Mouse (Mus musculus) midbrain, postnatal 0 days (tissue): ENCODE data around the gene Gm20509. TPM values are rescaled to one million over a fixed set of nuclear protein-coding genes. Genes with fewer than 3 reads are reported as not detected.

Experiments used
- ATAC-seq: fragments of 200-750 bp; cut with Nextera tagmentation; 2 replicates; pipeline ENCODE4 v1.8.0; 2017; ENCODE audit warnings: moderate number of reproducible peaks, mild to moderate bottlenecking, moderate TSS enrichment, moderate library complexity; ENCODE audit not compliant: low FRiP score
- DNase-seq: peaks from one replicate; pipeline ENCODE4 v3.0.0-alpha.2; 2015; ENCODE audit warnings: low spot score
- H3K27ac ChIP-seq: fragments of 300-500 bp; sonication (generic); 2 replicates; pipeline ENCODE4 v1.5.1; 2014; ENCODE audit warnings: low read depth, mild to moderate bottlenecking, low read length, mixed read lengths
- H3K27me3 ChIP-seq: fragments of 300-500 bp; sonication (generic); 2 replicates; pipeline ENCODE4 v1.6.1; 2014; ENCODE audit warnings: low read length, control low read depth, mixed read lengths; ENCODE audit not compliant: insufficient read depth
- H3K36me3 ChIP-seq: fragments of 300-500 bp; sonication (generic); 2 replicates; pipeline ENCODE4 v1.6.1; 2014; ENCODE audit warnings: low read length, control low read depth, mixed read lengths; ENCODE audit not compliant: insufficient read depth
- H3K4me1 ChIP-seq: fragments of 300-500 bp; sonication (generic); 2 replicates; pipeline ENCODE4 v1.6.1; 2014; ENCODE audit warnings: mild to moderate bottlenecking, control low read depth, antibody characterized with exemption, low read length, mixed read lengths; ENCODE audit not compliant: insufficient read depth
- H3K4me2 ChIP-seq: fragments of 300-500 bp; sonication (generic); 2 replicates; pipeline ENCODE4 v1.6.1; 2014; ENCODE audit warnings: low read depth, mild to moderate bottlenecking, low read length, mixed read lengths; ENCODE audit not compliant: poor library complexity, severe bottlenecking
- H3K4me3 ChIP-seq: fragments of 300-500 bp; sonication (generic); 2 replicates; pipeline ENCODE4 v1.5.1; 2014; ENCODE audit warnings: low read depth, mild to moderate bottlenecking, low read length, moderate library complexity
- H3K9ac ChIP-seq: fragments of 300-500 bp; sonication (generic); replicated peaks from 2 replicates; pipeline ENCODE4 v1.6.1; 2014; ENCODE audit warnings: mild to moderate bottlenecking, low read length, moderate library complexity, mixed read lengths; ENCODE audit not compliant: poor library complexity, severe bottlenecking
- H3K9me3 ChIP-seq: fragments of 300-500 bp; sonication (generic); 2 replicates; pipeline ENCODE4 v1.6.1; 2016; ENCODE audit warnings: low read length, control low read depth
- CTCF ChIP-seq: IDR thresholded peaks from 2 replicates; pipeline ENCODE4 v1.5.1; 2016; ENCODE audit warnings: antibody characterized with exemption, mild to moderate bottlenecking
- WGBS: fragments of 180-500 bp; shearing (Covaris S2); extraction: QIAGEN DNeasy Blood & Tissue Kit; methylation state at CpG from one replicate; pipeline ENCODE4 v1.1.7; 2014; 5-methylcytosine and 5-hydroxymethylcytosine counted together
- polyA plus RNA-seq: library from polyadenylated mRNA; unstranded; fragments of >200 nt; fragmentation: Nextera tagmentation; extraction: Ambion mirVana; gene quantifications from 2 replicates; pipeline ENCODE4 v1.2.1, GENCODE M21; 2015
- total RNA-seq: library from RNA; depleted of rRNA; stranded (reverse); fragments of >200 nt; gene quantifications from 2 replicates; pipeline ENCODE4 v1.2.3, GENCODE M21; 2014

Gene Gm20509
- total and polyA plus RNA-seq, 2 experiments from 2014 or later = 0.22 TPM; not detected in 1

DNA sequence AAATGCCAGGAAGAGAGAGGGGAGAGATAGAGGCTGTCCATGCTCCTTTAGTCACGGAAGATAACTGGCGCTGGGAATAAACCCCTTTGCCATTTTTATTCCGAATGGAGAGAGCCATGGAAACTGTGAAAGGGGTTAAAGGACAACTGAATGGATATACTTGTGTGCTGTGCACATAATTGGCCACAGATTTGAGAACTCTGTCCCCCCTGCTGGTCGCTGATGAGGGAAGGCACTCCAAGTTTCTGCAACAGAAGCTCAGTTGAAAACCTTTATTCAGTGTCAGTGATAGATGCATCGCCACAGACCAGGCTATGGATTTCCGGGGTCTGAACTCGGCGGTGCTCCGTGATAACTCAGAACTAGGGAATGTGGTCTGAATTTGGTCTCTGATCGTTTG, 12.1 kb upstream of the Gm20509 start:
- 72% methylated on average over 10 of the region's 10 CpGs for WGBS
- H3K4me1 ChIP-seq = no peaks in the 10 kb centered on the region
- no peaks in the 10 kb centered on the region for H3K9me3 ChIP-seq
- ATAC-seq (no peak), DNase-seq (no peak)
- H3K4me2 ChIP-seq = no peak overlapping the region
- H3K27me3 ChIP-seq = no peaks in the 10 kb centered on the region
- no peak overlapping the region for H3K27ac ChIP-seq
- H3K9ac ChIP-seq = no peak overlapping the region
- H3K36me3 ChIP-seq = peaks cover 2% of the 10 kb centered on the region; the same call in 1 of the 2 replicates
- TF ChIP-seq CTCF = 0 out of 2 replicates have a peak, but pooled peaks have one; percentile 3
- no peak overlapping the region for H3K4me3 ChIP-seq

DNA sequence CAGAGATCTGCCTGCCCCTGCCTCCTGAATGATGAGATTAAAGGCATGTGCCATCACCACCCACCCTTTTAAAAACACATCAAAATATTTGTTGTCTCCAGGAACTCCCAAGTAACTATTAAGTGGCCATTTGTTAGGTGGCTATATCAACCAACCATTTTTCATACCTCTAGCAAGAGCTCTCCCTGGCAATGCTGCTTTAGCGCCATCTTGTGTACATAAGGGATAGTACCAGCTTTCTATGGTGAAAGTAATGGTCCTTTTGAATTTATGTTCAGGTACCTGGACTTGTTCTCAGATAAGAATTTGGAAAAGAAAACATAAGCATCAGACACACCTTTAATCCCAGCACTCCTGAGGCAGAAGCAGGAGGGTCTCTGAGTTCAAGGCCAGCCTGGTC, 10.5 kb upstream of the Gm20509 start:
- ATAC-seq (no peak), DNase-seq (peak; percentile 79)
- Histone ChIP-seq H3K4me1 (no peaks in the 10 kb centered on the region), H3K27me3 (no peaks in the 10 kb centered on the region), H3K4me3 (no peak overlapping the region), H3K9ac (no peak overlapping the region), H3K27ac (no peak overlapping the region), H3K4me2 (no peak overlapping the region), H3K36me3 (no peaks in the 10 kb centered on the region), H3K9me3 (no peaks in the 10 kb centered on the region)
- TF ChIP-seq CTCF = peak; percentile 97
- WGBS = 0% methylated on average over 1 of the region's 1 CpGs

DNA sequence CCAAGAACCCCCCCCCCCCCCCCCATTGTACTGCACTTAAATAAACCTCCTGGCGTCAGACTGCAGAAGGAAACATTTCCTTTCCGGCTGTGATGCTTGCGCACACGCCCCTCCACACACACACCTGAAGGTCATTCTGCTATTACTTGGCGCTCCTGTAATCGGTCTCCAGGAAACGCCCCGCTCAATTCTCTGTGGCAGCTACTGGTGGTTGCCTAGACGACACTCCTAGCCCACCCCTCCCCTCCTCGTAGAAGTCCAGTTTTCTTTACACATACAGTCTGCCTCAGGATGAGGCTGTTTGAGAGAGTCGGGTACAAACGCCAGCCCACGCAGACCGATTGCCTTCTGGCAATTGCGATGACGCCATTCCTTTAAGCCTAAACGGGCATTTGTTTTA, 7.7 kb upstream of the Gm20509 start:
- ATAC-seq = peak; percentile 81
- no peak overlapping the region for H3K27ac ChIP-seq
- 0 out of 2 replicates have a peak overlapping the region, but pooled peaks have one; percentile 13 for H3K9ac ChIP-seq
- peak overlapping the region; percentile 38 for H3K4me2 ChIP-seq
- H3K4me1 ChIP-seq = no peaks in the 10 kb centered on the region
- WGBS = 34% methylated on average over 17 of the region's 17 CpGs
- H3K9me3 ChIP-seq = no peaks in the 10 kb centered on the region
- H3K27me3 ChIP-seq = no peaks in the 10 kb centered on the region
- H3K4me3 ChIP-seq = no peak overlapping the region; the same call in 1 of the 2 replicates
- peak; percentile 81 for DNase-seq
- no peaks in the 10 kb centered on the region for H3K36me3 ChIP-seq
- no peak for TF ChIP-seq CTCF

DNA sequence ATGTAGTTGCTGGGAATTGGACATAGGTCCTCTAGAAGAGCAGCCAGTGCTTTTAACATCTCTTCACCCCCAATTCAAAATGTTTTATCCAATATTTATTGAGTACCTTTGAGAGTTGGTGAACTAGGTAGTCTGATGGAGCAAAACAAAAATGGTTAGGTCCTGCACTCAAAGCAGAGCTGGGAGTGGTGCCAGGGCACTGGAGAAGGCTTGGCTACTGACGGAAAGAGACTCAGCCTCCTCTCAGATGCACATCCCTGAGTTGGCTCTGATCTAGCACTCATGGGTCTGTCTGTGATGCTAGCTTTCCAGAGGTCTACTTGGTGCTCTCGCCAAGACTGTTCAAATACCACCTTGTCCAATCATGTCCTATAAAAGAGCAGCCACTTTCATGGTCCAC, 4.4 kb upstream of the Gm20509 start:
- H3K9ac ChIP-seq = no peak overlapping the region
- no peaks in the 10 kb centered on the region for H3K9me3 ChIP-seq
- DNase-seq (no peak), ATAC-seq (no peak)
- H3K27me3 ChIP-seq = peaks cover 10% of the 10 kb centered on the region; the same call in 1 of the 2 replicates
- no peak overlapping the region for H3K4me3 ChIP-seq
- TF ChIP-seq CTCF = no peak
- H3K36me3 ChIP-seq = no peaks in the 10 kb centered on the region
- H3K4me2 ChIP-seq = no peak overlapping the region
- 74% methylated on average over 2 of the region's 2 CpGs for WGBS
- no peaks in the 10 kb centered on the region for H3K4me1 ChIP-seq
- no peak overlapping the region for H3K27ac ChIP-seq

DNA sequence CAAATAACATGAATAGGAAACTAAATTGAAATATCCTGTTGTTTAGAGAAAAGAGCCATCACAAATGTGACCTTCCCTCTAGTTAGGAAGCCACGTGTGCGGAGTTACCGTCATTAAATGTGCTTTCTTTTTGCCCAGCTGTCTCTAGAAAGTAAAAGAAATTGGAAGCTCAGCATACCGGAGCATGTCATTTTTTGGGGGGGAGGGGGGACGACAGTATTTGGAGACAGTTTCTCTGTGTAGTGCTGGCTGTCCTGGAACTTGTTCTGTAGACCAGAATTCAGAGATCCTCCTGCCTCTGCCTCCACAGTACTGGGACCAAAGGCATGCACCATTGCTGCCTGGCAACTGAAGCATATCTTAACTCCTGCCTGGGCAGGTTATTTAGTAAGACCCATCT, 734 bp upstream of the Gm20509 start, which contains the start of gene Khdc3:
Gene Khdc3, plus strand, starts transcription at position 301 of the 400 bp plus-strand sequence.
- no peak for TF ChIP-seq CTCF
- 84% methylated on average over 5 of the region's 5 CpGs for WGBS
- 0 out of 2 replicates have a peak, but pooled peaks cover 4% of the 10 kb centered on the region for H3K4me1 ChIP-seq

DNA sequence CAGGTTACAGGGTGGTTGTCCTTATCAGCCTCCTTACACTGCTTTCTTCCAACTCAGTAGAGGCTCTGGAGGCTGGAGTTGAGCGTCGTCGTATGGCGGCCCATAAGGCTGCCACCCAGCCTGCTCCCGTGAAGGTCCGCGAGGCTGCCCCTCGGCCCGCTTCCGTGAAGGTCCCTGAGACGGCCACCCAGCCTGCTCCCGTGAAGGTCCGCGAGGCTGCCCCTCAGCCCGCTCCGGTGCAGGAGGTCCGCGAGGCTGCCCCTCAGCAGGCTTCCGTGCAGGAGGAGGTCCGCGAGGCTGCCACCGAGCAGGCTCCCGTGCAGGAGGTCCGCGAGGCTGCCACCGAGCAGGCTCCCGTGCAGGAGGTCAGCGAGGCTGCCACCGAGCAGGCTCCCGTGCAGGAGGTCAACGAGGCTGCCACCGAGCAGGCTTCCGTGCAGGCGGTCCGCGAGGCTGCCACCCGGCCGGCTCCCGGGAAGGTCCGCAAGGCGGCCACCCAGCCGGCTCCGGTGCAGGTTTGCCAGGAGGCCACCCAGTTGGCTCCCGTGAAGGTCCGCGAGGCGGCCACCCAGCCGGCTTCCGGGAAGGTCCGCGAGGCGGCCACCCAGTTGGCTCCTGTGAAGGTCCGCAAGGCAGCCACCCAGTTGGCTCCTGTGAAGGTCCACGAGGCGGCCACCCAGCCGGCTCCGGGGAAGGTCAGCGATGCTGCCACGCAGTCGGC, 1.0 kb downstream of the Gm20509 start:
- Histone ChIP-seq H3K27me3 (peaks cover 13% of the 10 kb centered on the region; the same call in 1 of the 2 replicates), H3K9ac (peak overlapping the region; percentile 48), H3K4me1 (0 out of 2 replicates have a peak, but pooled peaks cover 4% of the 10 kb centered on the region), H3K36me3 (no peaks in the 10 kb centered on the region), H3K9me3 (no peaks in the 10 kb centered on the region), H3K27ac (no peak overlapping the region), H3K4me2 (peak overlapping the region; percentile 50), H3K4me3 (peak overlapping the region; percentile 35)
- ATAC-seq (peak; percentile 61), DNase-seq (no peak)
- whole genome bisulfite sequencing = 6% methylated on average over 57 of the region's 60 CpGs
- no peak for TF ChIP-seq CTCF

More for the DNA sequence above, 734 bp upstream of the Gm20509 start, which contains the start of gene Khdc3:
- Histone ChIP-seq H3K9me3 (no peaks in the 10 kb centered on the region), H3K36me3 (no peaks in the 10 kb centered on the region), H3K4me2 (no peak within 1 kb of the TSS), H3K27ac (no peak within 1 kb of the TSS), H3K27me3 (peaks cover 13% of the 10 kb centered on the region; the same call in 1 of the 2 replicates), H3K9ac (no peak within 1 kb of the TSS), H3K4me3 (no peak within 1 kb of the TSS)
- no peak for ATAC-seq
- no peak for DNase-seq
